Mouse (Mus musculus) hindbrain, postnatal 0 days (tissue): ENCODE measurements around the gene 1810010H24Rik. TPM values are rescaled to one million over a fixed set of nuclear protein-coding genes. Genes with fewer than 3 reads are reported as not detected.
"Not testable (repeated sequence)": the region's sequence is repeated elsewhere in the genome, so short reads cannot be mapped to it uniquely, and the experiment has no call there.

ENCODE experiments used
- ATAC-seq: fragments of 200-750 bp; cut with Nextera tagmentation; 2 replicates; pipeline ENCODE4 v1.8.0; 2017; ENCODE audit warnings: mild to moderate bottlenecking, moderate TSS enrichment, moderate library complexity
- DNase-seq: peaks from one replicate; pipeline ENCODE4 v3.0.0-alpha.2; 2015; ENCODE audit warnings: low spot score
- H3K27ac ChIP-seq: fragments of 300-500 bp; sonication (generic); 2 replicates; pipeline ENCODE4 v1.5.1; 2014; ENCODE audit warnings: mild to moderate bottlenecking
- H3K27me3 ChIP-seq: fragments of 300-500 bp; sonication (generic); 2 replicates; pipeline ENCODE4 v1.6.1; 2014; ENCODE audit warnings: low read length, mixed read lengths; ENCODE audit not compliant: insufficient read depth
- H3K36me3 ChIP-seq: fragments of 300-500 bp; sonication (generic); 2 replicates; pipeline ENCODE4 v1.6.1; 2014; ENCODE audit warnings: low read length, mixed read lengths; ENCODE audit not compliant: insufficient read depth
- H3K4me1 ChIP-seq: fragments of 300-500 bp; sonication (generic); 2 replicates; pipeline ENCODE4 v1.6.1; 2014; ENCODE audit warnings: antibody characterized with exemption, low read length, mixed read lengths; ENCODE audit not compliant: insufficient read depth
- H3K4me2 ChIP-seq: fragments of 300-500 bp; sonication (generic); 2 replicates; pipeline ENCODE4 v1.6.1; 2014; ENCODE audit warnings: low read depth, mild to moderate bottlenecking, low read length, moderate library complexity, mixed read lengths
- H3K4me3 ChIP-seq: fragments of 300-500 bp; sonication (generic); 2 replicates; pipeline ENCODE4 v1.5.1; 2014; ENCODE audit warnings: low read length
- H3K9ac ChIP-seq: fragments of 300-500 bp; sonication (generic); replicated peaks from 2 replicates; pipeline ENCODE4 v1.6.1; 2014; ENCODE audit warnings: mild to moderate bottlenecking, low read length, moderate library complexity, mixed read lengths
- H3K9me3 ChIP-seq: fragments of 300-500 bp; sonication (generic); 2 replicates; pipeline ENCODE4 v1.6.1; 2016; ENCODE audit warnings: low read length, mixed read lengths
- CTCF ChIP-seq: IDR thresholded peaks from 2 replicates; pipeline ENCODE4 v1.5.1; 2016; ENCODE audit warnings: antibody characterized with exemption, control low read depth, low read depth
- WGBS: fragments of 180-500 bp; shearing (Covaris S2); extraction: QIAGEN DNeasy Blood & Tissue Kit; methylation state at CpG from one replicate; pipeline ENCODE4 v1.1.7; 2014; 5-methylcytosine and 5-hydroxymethylcytosine counted together
- polyA plus RNA-seq: library from polyadenylated mRNA; unstranded; fragments of >200 nt; fragmentation: Nextera tagmentation; extraction: Ambion mirVana; gene quantifications from 2 replicates; pipeline ENCODE4 v1.2.1, GENCODE M21; 2015
- total RNA-seq: library from RNA; depleted of rRNA; stranded (reverse); fragments of >200 nt; gene quantifications from 2 replicates; pipeline ENCODE4 v1.2.3, GENCODE M21; 2014

1810010H24Rik gene
- total and polyA plus RNA-seq, 2 experiments from 2014 or later, result 6.8 to 12.0 TPM

DNA sequence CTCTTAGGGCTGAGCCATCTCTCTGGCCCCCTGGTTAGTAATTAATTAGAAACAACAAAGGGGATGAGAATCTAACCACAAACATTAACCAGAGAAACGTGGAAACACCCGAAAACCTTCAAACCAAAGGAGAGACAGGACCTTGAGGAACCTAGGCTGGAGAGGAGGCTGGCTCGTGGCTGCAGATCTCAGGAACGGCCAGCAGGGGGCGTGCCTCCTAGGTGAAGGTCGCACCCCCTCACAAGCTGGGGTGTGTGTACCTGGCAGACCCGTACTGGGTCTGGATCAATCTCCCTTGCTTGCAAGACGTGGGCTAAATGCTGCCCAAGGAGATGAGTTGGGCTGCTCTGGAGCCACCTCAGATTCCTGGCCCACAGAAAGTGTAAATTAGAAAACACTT, 6.9 kb upstream of the 1810010H24Rik start:
- H3K4me2 ChIP-seq, result no peak overlapping the region
- DNase-seq (no peak), ATAC-seq (no peak)
- no peaks in the 10 kb centered on the region for H3K27me3 ChIP-seq
- H3K36me3 ChIP-seq, result no peaks in the 10 kb centered on the region
- 32% methylated on average over 8 of the region's 8 CpGs for WGBS
- peak; percentile 60 for TF ChIP-seq CTCF
- no peak overlapping the region for H3K27ac ChIP-seq
- no peaks in the 10 kb centered on the region for H3K9me3 ChIP-seq
- H3K9ac ChIP-seq, result no peak overlapping the region
- H3K4me1 ChIP-seq, result no peaks in the 10 kb centered on the region
- no peak overlapping the region for H3K4me3 ChIP-seq

- Histone ChIP-seq H3K36me3 (no peaks in the 10 kb centered on the region), H3K9me3 (no peaks in the 10 kb centered on the region), H3K9ac (no peak overlapping the region), H3K27ac (no peak overlapping the region), H3K27me3 (no peaks in the 10 kb centered on the region), H3K4me1 (no peaks in the 10 kb centered on the region), H3K4me3 (no peak overlapping the region), H3K4me2 (no peak overlapping the region)
- DNase-seq (no peak), ATAC-seq (no peak)
- TF ChIP-seq CTCF, result no peak
- WGBS, result 37% methylated on average over 4 of the region's 4 CpGs
These were observed 6.2 kb upstream of the 1810010H24Rik start for GRCm38 (mm10) chr11:107019318-107019717.

- DNase-seq, H3K4me3 ChIP-seq, H3K4me1 ChIP-seq, H3K9me3 ChIP-seq, H3K36me3 ChIP-seq, H3K4me2 ChIP-seq, H3K27me3 ChIP-seq, H3K9ac ChIP-seq, ATAC-seq, H3K27ac ChIP-seq: not testable (repeated sequence)
- 97% methylated on average over 3 of the region's 5 CpGs for WGBS
These were observed 5.8 kb upstream of the 1810010H24Rik start for GRCm38 (mm10) chr11:107019722-107020121.

DNA sequence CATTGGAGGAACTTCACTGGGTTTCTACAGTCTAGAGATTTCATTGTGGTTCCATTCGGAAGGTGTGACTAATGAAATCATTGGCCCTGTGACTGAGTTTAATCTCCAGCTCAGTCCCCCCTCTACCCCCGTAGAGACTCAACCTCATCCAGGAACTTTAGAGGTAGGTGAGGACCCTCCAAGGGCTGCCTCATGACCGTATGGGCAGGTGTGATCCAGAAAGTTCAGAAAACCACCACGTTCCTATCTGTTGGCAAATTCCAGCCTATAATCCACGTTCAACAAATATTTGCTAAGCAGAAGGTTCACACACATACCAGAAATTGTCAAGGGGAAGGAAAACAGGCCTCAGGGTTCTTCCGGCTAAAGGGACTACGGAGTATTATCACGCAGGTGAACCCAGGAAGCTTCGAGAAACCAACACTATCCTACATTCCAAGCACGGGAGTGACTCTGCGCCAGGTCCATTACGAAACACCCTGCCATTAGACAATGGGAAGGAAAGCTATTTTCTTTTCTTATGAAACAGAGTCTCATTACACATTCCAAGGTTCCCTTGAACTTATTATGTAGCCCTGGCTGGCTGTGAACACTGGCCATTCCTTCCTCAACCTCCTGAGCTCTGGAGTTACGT, 3.3 kb upstream of the 1810010H24Rik start:
- H3K9me3 ChIP-seq, result no peaks in the 10 kb centered on the region
- no peak for TF ChIP-seq CTCF
- WGBS, result 89% methylated on average over 13 of the region's 13 CpGs
- ATAC-seq (no peak), DNase-seq (no peak)
- no peak overlapping the region for H3K27ac ChIP-seq
- no peaks in the 10 kb centered on the region for H3K36me3 ChIP-seq
- no peak overlapping the region for H3K4me3 ChIP-seq
- peaks cover 8% of the 10 kb centered on the region; the same call in 1 of the 2 replicates for H3K4me1 ChIP-seq
- no peaks in the 10 kb centered on the region for H3K27me3 ChIP-seq
- H3K4me2 ChIP-seq, result no peak overlapping the region
- H3K9ac ChIP-seq, result no peak overlapping the region

- Histone ChIP-seq H3K9ac (no peak overlapping the region), H3K36me3 (no peaks in the 10 kb centered on the region), H3K9me3 (no peaks in the 10 kb centered on the region), H3K4me3 (no peak overlapping the region), H3K27ac (peak overlapping the region; percentile 21; the same call in 1 of the 2 replicates), H3K4me1 (peaks cover 8% of the 10 kb centered on the region; the same call in 1 of the 2 replicates), H3K27me3 (no peaks in the 10 kb centered on the region), H3K4me2 (peak overlapping the region; percentile 97)
- no peak for DNase-seq
- 45% methylated on average over 4 of the region's 4 CpGs for WGBS
- ATAC-seq, result no peak
- no peak for TF ChIP-seq CTCF
These were observed 1.1 kb upstream of the 1810010H24Rik start for GRCm38 (mm10) chr11:107024406-107024805.

DNA sequence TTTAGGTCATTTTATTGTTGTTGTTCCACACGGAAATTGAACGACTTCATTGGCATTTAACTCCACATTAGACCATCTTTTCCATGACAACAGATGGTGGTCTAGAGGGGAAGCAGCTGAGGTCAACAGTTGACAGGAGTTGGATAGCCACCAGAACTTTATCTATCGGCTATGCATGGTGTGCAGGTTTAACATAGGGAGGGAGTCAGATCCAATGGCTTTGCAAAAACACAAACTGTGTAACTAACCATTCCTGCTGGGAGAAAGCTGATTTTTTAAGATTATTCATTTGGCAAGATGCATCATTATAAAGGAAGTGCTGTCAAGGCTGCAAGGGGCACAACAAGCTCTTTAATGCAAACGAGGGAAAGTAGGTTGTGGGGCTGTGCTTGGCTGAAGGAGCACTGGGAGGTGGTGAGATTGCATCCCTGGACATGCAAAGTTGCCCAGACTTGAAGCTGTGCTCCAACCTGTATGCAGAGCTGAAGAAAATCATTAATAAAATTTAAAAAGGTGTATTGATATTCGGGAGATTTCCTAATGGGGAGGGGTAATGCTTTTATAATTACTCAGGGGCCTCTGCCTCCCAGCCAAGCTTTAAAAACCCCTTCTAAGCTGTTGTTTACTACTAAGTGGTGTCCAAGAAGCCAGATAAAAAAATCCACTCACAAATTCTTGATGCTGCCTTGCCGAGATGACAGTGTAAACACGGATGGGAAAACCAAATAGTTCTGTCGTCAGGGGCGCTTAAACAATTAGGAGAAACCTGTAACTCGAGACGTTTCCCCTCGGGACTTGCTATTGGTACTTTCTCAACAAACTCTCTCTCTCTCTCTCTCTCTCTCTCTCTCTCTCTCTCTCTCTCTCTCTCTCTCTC, 1.3 kb downstream of the 1810010H24Rik start:
- Histone ChIP-seq H3K27me3 (no peaks in the 10 kb centered on the region), H3K4me3 (peak overlapping the region; percentile 63), H3K9me3 (no peaks in the 10 kb centered on the region), H3K36me3 (no peaks in the 10 kb centered on the region), H3K9ac (no peak overlapping the region), H3K27ac (0 out of 2 replicates have a peak overlapping the region, but pooled peaks have one; percentile 79), H3K4me2 (peak overlapping the region; percentile 97), H3K4me1 (peaks cover 8% of the 10 kb centered on the region; the same call in 1 of the 2 replicates)
- peak; percentile 28 for DNase-seq
- TF ChIP-seq CTCF, result no peak
- 5% methylated on average over 12 of the region's 12 CpGs for WGBS
- ATAC-seq, result no peak
